Mouse (Mus musculus): ENCODE results near the gene Psma3.

GRCm38 (mm10) chr12:71001456-71001855 is 27.0 kb downstream of the Psma3 start:
- no peak for TF ChIP-seq CTCF (IDR thresholded peaks at IDR 0.05; ENCODE audit: extremely low read depth, insufficient read length, insufficient replicate concordance, low read depth, low read length)
- TF ChIP-seq POLR2A (IDR thresholded peaks at IDR 0.05; ENCODE audit: low read depth, low read length): no peak

Data from small intestine, adult 2 months (tissue).